Mouse (Mus musculus): ENCODE results near the gene Arf5. TPM values are rescaled to one million over a fixed set of nuclear protein-coding genes. Genes with fewer than 3 reads are reported as not detected.

Gene Arf5
- polyA plus RNA-seq, 1 experiment: 65.6 TPM

GRCm38 (mm10) chr6:28459221-28459668 lies 35.9 kb downstream of the Arf5 start:
- Histone ChIP-seq H3K4me3 (ENCODE audit: insufficient read depth, low read depth, low read length) (no peak overlapping the region), H3K4me1 (ENCODE audit: control insufficient read depth, insufficient read depth, insufficient read length, low read length) (no peaks in the 10 kb centered on the region), H3K27ac (replicated peaks; ENCODE audit: low read depth, low read length) (no peak overlapping the region)

GRCm38 (mm10) chr6:28460534-28460933 lies 37.2 kb downstream of the Arf5 start:
- H3K4me1 ChIP-seq (ENCODE audit: control insufficient read depth, insufficient read depth, insufficient read length, low read length): no peaks in the 10 kb centered on the region
- no peak overlapping the region for H3K4me3 ChIP-seq (ENCODE audit: insufficient read depth, low read depth, low read length)
- no peak overlapping the region for H3K27ac ChIP-seq (replicated peaks; ENCODE audit: low read depth, low read length)

- Histone ChIP-seq H3K27ac (replicated peaks; ENCODE audit: low read depth, low read length) (no peak overlapping the region), H3K4me1 (ENCODE audit: control insufficient read depth, insufficient read depth, insufficient read length, low read length) (no peaks in the 10 kb centered on the region), H3K4me3 (ENCODE audit: insufficient read depth, low read depth, low read length) (no peak overlapping the region)
Observed at GRCm38 (mm10) chr6:28464630-28465029, 41.3 kb downstream of the Arf5 start.

- H3K4me1 ChIP-seq (ENCODE audit: control insufficient read depth, insufficient read depth, insufficient read length, low read length): no peaks in the 10 kb centered on the region
- no peak overlapping the region for H3K4me3 ChIP-seq (ENCODE audit: insufficient read depth, low read depth, low read length)
- no peak overlapping the region for H3K27ac ChIP-seq (replicated peaks; ENCODE audit: low read depth, low read length)
Observed at GRCm38 (mm10) chr6:28470017-28470602, 46.8 kb downstream of the Arf5 start.

DNA sequence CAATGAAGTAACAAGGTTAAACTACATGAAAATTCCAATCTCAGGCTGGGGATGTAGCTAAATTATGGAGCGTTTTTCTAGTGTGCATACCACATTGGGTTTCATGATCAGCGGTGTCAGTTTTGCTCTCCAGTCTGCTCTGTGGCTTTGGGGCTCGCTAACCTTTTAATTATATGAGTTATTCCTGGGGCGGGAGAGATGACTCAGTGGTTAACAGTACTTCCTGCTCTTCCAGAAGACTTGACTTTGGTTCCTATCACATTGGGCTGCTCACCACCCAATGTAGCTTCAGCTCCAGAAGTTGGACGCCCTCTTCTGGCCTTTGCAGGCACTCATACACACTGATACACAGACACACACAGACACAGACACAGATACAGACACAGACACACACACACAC lies 47.3 kb downstream of the Arf5 start:
- Histone ChIP-seq H3K4me1 (ENCODE audit: control insufficient read depth, insufficient read depth, insufficient read length, low read length) (no peaks in the 10 kb centered on the region), H3K27ac (replicated peaks; ENCODE audit: low read depth, low read length) (no peak overlapping the region), H3K4me3 (ENCODE audit: insufficient read depth, low read depth, low read length) (no peak overlapping the region)

GRCm38 (mm10) chr6:28471284-28472035 lies 48.1 kb downstream of the Arf5 start:
- H3K4me1 ChIP-seq (ENCODE audit: control insufficient read depth, insufficient read depth, insufficient read length, low read length): no peaks in the 10 kb centered on the region
- no peak overlapping the region for H3K4me3 ChIP-seq (ENCODE audit: insufficient read depth, low read depth, low read length)
- no peak overlapping the region for H3K27ac ChIP-seq (replicated peaks; ENCODE audit: low read depth, low read length)

GRCm38 (mm10) chr6:28474211-28474610 lies 50.9 kb downstream of the Arf5 start:
- H3K27ac ChIP-seq (replicated peaks; ENCODE audit: low read depth, low read length): no peak overlapping the region

GRCm38 (mm10) chr6:28474839-28475238 lies 51.5 kb downstream of the Arf5 start, which contains the start of gene Snd1:
Gene Snd1, plus strand, starts transcription at chr6:28475139.
- no peaks in the 10 kb centered on the region for H3K4me1 ChIP-seq (ENCODE audit: control insufficient read depth, insufficient read depth, insufficient read length, low read length)
- no peak within 1 kb of the TSS for H3K27ac ChIP-seq (replicated peaks; ENCODE audit: low read depth, low read length)

More at GRCm38 (mm10) chr6:28474211-28474610, 50.9 kb downstream of the Arf5 start:
- no peak overlapping the region for H3K4me3 ChIP-seq (ENCODE audit: insufficient read depth, low read depth, low read length)
- no peaks in the 10 kb centered on the region for H3K4me1 ChIP-seq (ENCODE audit: control insufficient read depth, insufficient read depth, insufficient read length, low read length)

More at GRCm38 (mm10) chr6:28474839-28475238, 51.5 kb downstream of the Arf5 start, which contains the start of gene Snd1:
- no peak within 1 kb of the TSS for H3K4me3 ChIP-seq (ENCODE audit: insufficient read depth, low read depth, low read length)

Other genes with a start within 250 kb of the Arf5 start
- gene Zfp800, start 25.6 kb upstream of the Arf5 start, polyA plus RNA-seq (2012; ENCODE audit: insufficient read depth, insufficient read length, missing spikeins): 6.8 and 11.5 TPM in 2 replicates
- gene Fscn3, start 4.2 kb downstream of the Arf5 start, polyA plus RNA-seq (2012; ENCODE audit: insufficient read depth, insufficient read length, missing spikeins): not detected in 2 replicates
- 4.1 and 5.7 TPM in 2 replicates for gene Gcc1, start 4.8 kb downstream of the Arf5 start, polyA plus RNA-seq (2012; ENCODE audit: insufficient read depth, insufficient read length, missing spikeins)
- gene Pax4, start 25.8 kb downstream of the Arf5 start, polyA plus RNA-seq (2012; ENCODE audit: insufficient read depth, insufficient read length, missing spikeins): not detected in 2 replicates
- 18.4 and 25.4 TPM in 2 replicates for gene Snd1, start 51.6 kb downstream of the Arf5 start, polyA plus RNA-seq (2012; ENCODE audit: insufficient read depth, insufficient read length, missing spikeins)